Mouse (Mus musculus): ENCODE measurements at regions not wholly inside any gene's neighbourhood (a gene's known extent, or its start where the extent isn't known, plus 50 kb on each side); places are given as distances from the start of the nearest gene placed in this dataset.
"Not testable (repeated sequence)": the region's sequence is repeated elsewhere in the genome, so short reads cannot be mapped to it uniquely, and the experiment has no call there.

- no peak for DNase-seq
These were observed 841.7 kb upstream of the G6pd2 start for GRCm38 (mm10) chr5:60966939-60967338.

GRCm38 (mm10) chr5:60969470-60969869 is 839.1 kb upstream of the G6pd2 start:
- DNase-seq = no peak

GRCm38 (mm10) chr5:60978693-60979092 is 829.9 kb upstream of the G6pd2 start:
- no peak for DNase-seq

GRCm38 (mm10) chr5:60988313-60988712 is 820.3 kb upstream of the G6pd2 start:
- no peak for DNase-seq

GRCm38 (mm10) chr5:60989330-60989729 is 819.3 kb upstream of the G6pd2 start:
- not testable (repeated sequence) for DNase-seq

- no peak for DNase-seq
These were observed 813.7 kb upstream of the G6pd2 start for GRCm38 (mm10) chr5:60994761-60995523.

DNA sequence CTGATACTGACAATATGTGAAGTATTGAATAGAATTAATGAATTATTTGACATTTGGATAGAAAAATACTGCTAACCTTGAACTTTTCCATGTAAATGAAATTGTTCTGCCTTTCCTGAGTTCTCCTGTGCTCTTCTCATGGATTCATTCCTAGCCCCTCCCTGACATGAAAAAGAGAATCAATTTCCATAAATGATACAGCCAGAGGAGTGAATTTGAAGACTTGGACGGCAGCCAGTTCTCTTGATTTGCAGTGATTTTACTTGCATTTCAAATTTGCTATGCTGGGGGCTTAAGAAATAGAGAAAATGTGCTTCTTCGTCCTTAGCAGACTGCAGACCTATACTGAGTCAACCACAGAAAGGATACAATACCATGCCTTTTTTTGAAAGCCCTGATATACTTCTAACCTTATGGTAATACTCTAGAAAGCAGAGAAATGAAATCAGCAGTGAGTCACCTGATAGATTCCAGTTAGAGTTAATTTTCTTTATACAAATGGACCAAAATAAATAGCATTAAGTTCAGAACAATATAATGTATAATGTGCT is 773.0 kb upstream of the G6pd2 start:
- DNase-seq = peak; percentile 34
